Mouse (Mus musculus): Measurements from ENCODE around the gene Gcnt2. TPM values are rescaled to one million over a fixed set of nuclear protein-coding genes. Genes with fewer than 3 reads are reported as not detected.
"Not testable (repeated sequence)": the region's sequence is repeated elsewhere in the genome, so short reads cannot be mapped to it uniquely, and the experiment has no call there.

Gcnt2 gene
- polyA plus RNA-seq, 1 experiment from 2014 or later, result 3.6 TPM

DNA sequence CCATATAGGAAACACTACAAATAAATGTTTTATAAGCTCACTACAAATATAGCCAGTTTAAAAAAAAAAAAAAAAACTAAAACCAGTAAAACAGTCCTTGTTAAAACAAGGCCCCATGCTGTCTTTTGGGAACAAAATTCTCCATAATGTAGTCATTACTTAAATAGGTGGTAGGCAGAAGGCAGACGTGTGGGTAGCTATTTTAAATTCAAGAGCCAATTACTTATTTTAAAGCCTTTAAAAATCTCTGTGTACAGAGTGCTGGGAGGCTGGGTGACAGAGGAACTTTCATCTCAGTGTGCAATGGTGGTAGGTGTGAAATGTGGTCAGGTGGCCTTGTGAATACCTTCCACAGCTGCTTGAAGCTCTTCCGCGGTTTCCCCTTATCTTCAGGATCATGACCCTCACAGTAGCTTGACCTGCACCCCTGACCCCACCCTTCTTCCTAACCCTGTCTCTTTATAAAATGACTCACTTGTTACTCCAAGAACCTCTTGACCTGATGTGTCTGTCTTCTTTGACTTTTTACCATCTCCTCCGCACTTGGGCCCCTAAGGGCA is 64.3 kb downstream of the Gcnt2 start:
- ATAC-seq (replicated peaks; ENCODE audit: insufficient number of reproducible peaks, low FRiP score, low TSS enrichment, low read depth) (no peak), DNase-seq (ENCODE audit: low spot score) (no peak)
- no peak overlapping the region for H3K9ac ChIP-seq (replicated peaks; ENCODE audit: low read length)
- H3K27me3 ChIP-seq (ENCODE audit: control insufficient read depth, insufficient read depth, low read length), result no peaks in the 10 kb centered on the region; the same call in 1 of the 2 replicates
- H3K9me3 ChIP-seq (replicated peaks; ENCODE audit: control insufficient read depth, low read length), result no peaks in the 10 kb centered on the region
- 34% methylated on average over 4 of the region's 4 CpGs for WGBS
- no peak overlapping the region for H3K27ac ChIP-seq (replicated peaks; ENCODE audit: low read depth, low read length)
- no peaks in the 10 kb centered on the region for H3K4me1 ChIP-seq (ENCODE audit: control insufficient read depth, insufficient read depth, low read length)
- no peak overlapping the region for H3K4me2 ChIP-seq (ENCODE audit: low read depth, low read length)
- no peak overlapping the region for H3K4me3 ChIP-seq (ENCODE audit: low read depth, low read length)
- H3K36me3 ChIP-seq (replicated peaks; ENCODE audit: control insufficient read depth, insufficient read depth, low read depth, low read length), result no peaks in the 10 kb centered on the region

DNA sequence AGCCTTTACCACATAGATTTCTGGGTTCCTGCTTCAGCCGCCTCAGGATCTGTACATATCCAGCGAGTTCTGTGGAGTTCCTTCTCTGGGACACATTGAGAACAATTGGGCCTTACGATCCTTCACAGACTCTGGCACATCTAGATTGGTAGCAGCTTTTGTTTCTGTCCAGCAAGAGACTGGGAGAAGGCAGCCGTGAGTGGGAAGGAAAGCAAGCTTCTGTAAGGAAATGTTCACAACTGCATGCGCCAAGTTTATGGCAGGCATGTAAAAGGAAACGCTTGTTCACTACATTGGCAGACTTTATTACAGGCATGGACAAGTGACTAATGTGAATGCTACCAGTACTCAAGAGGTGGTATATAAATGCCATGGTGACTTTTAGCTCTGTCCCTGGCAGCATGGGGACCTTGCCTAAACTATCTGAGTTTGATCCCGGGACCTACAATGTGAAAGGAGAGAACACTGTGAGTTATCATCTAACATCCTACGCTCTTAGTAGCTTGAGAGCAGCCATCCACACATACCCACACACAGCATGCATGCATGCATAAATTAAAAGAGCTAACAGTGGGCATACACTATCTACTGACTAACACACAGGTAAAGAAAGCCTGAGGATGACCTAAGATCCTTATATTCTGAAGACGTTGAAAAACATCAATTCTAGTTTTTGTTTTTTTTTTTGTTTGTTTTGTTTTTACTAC is 68.8 kb downstream of the Gcnt2 start:
- Histone ChIP-seq H3K4me3 (ENCODE audit: low read depth, low read length) (no peak overlapping the region), H3K4me1 (ENCODE audit: control insufficient read depth, insufficient read depth, low read length) (no peaks in the 10 kb centered on the region), H3K9ac (replicated peaks; ENCODE audit: low read length) (no peak overlapping the region), H3K4me2 (ENCODE audit: low read depth, low read length) (no peak overlapping the region), H3K27ac (replicated peaks; ENCODE audit: low read depth, low read length) (no peak overlapping the region), H3K36me3 (replicated peaks; ENCODE audit: control insufficient read depth, insufficient read depth, low read depth, low read length) (no peaks in the 10 kb centered on the region), H3K27me3 (ENCODE audit: control insufficient read depth, insufficient read depth, low read length) (no peaks in the 10 kb centered on the region), H3K9me3 (replicated peaks; ENCODE audit: control insufficient read depth, low read length) (no peaks in the 10 kb centered on the region)
- no peak for ATAC-seq (replicated peaks; ENCODE audit: insufficient number of reproducible peaks, low FRiP score, low TSS enrichment, low read depth)
- 84% methylated on average over 9 of the region's 9 CpGs for WGBS
- no peak for DNase-seq (ENCODE audit: low spot score)

DNA sequence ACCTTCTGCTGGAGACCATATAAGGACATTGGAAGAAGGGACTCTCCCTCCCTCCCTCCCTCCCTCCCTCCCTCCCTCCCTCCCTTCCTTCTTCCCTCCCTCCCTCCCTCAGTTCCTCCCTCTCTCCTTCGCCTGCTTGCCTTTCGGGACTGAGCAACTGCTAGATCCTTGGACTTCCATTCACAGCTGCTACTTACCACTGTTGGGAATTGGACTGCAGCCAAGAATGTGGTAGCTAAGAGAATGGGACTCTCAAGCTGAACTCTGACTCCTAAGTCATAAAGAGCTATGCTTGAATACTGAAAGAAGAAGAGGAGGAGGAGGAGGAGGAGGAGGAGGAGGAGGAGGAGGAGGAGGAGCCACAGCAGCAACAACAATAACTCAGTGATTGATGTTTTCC is 72.3 kb downstream of the Gcnt2 start:
- not testable (repeated sequence) for H3K9ac ChIP-seq (replicated peaks; ENCODE audit: low read length); H3K9me3 ChIP-seq (replicated peaks; ENCODE audit: control insufficient read depth, low read length); H3K4me2 ChIP-seq (ENCODE audit: low read depth, low read length); H3K27ac ChIP-seq (replicated peaks; ENCODE audit: low read depth, low read length); H3K36me3 ChIP-seq (replicated peaks; ENCODE audit: control insufficient read depth, insufficient read depth, low read depth, low read length); ATAC-seq (replicated peaks; ENCODE audit: insufficient number of reproducible peaks, low FRiP score, low TSS enrichment, low read depth); H3K4me1 ChIP-seq (ENCODE audit: control insufficient read depth, insufficient read depth, low read length); H3K4me3 ChIP-seq (ENCODE audit: low read depth, low read length); H3K27me3 ChIP-seq (ENCODE audit: control insufficient read depth, insufficient read depth, low read length)
- peak; percentile 59 for DNase-seq (ENCODE audit: low spot score)
- WGBS, result no CpG with 5 or more reads among the region's 2 CpGs

DNA sequence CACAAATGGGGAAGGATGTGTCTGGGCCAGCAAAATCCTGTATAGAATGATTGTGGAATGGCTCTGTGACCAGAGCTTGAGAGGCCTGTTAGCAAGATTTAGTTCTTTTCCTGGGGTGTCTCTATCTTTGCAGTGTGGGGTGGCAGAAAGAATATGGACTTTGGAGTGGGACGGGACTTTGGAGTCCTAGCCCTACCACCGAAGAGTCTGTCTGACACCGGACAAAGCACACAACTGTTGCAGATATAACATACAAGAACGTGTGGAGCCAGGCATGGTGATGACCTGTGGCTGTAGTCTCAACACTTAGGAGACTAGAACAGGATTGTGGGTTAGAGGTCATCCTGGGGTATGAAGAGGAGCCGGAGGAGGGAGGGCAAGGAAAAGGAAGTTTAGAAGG is 73.0 kb downstream of the Gcnt2 start:
- no peak overlapping the region for H3K4me3 ChIP-seq (ENCODE audit: low read depth, low read length)
- ATAC-seq (replicated peaks; ENCODE audit: insufficient number of reproducible peaks, low FRiP score, low TSS enrichment, low read depth) (no peak), DNase-seq (ENCODE audit: low spot score) (no peak)
- no peaks in the 10 kb centered on the region for H3K27me3 ChIP-seq (ENCODE audit: control insufficient read depth, insufficient read depth, low read length)
- no peak overlapping the region for H3K9ac ChIP-seq (replicated peaks; ENCODE audit: low read length)
- 75% methylated on average over 5 of the region's 5 CpGs for WGBS
- no peak overlapping the region for H3K27ac ChIP-seq (replicated peaks; ENCODE audit: low read depth, low read length)
- no peaks in the 10 kb centered on the region for H3K36me3 ChIP-seq (replicated peaks; ENCODE audit: control insufficient read depth, insufficient read depth, low read depth, low read length)
- H3K9me3 ChIP-seq (replicated peaks; ENCODE audit: control insufficient read depth, low read length), result no peaks in the 10 kb centered on the region
- H3K4me1 ChIP-seq (ENCODE audit: control insufficient read depth, insufficient read depth, low read length), result no peaks in the 10 kb centered on the region
- no peak overlapping the region for H3K4me2 ChIP-seq (ENCODE audit: low read depth, low read length)

DNA sequence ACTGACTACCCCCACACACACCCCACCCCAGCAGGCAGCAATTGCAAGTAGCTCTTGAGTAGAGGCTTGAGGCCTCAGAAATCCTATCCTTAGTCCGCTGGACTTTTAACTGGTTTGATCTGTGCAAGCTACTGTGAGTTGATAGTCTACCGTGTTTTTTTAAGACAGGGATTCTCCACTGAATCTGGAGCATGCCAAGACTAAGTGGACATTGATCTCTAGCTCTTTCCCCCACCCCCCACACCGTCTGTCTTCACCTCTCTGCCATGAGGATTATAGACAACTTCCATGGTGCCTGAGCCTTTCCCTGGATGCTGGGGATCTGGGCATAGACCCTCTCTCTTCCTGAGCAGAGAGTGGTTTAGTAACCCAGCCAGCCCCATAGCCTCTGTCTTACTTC is 74.8 kb downstream of the Gcnt2 start:
- H3K36me3 ChIP-seq (replicated peaks; ENCODE audit: control insufficient read depth, insufficient read depth, low read depth, low read length), result no peaks in the 10 kb centered on the region
- no peak overlapping the region for H3K27ac ChIP-seq (replicated peaks; ENCODE audit: low read depth, low read length)
- H3K4me1 ChIP-seq (ENCODE audit: control insufficient read depth, insufficient read depth, low read length), result no peaks in the 10 kb centered on the region
- no peaks in the 10 kb centered on the region for H3K27me3 ChIP-seq (ENCODE audit: control insufficient read depth, insufficient read depth, low read length)
- 79% methylated on average over 3 of the region's 3 CpGs for WGBS
- H3K4me3 ChIP-seq (ENCODE audit: low read depth, low read length), result no peak overlapping the region
- H3K9ac ChIP-seq (replicated peaks; ENCODE audit: low read length), result no peak overlapping the region
- DNase-seq (ENCODE audit: low spot score), result no peak
- H3K9me3 ChIP-seq (replicated peaks; ENCODE audit: control insufficient read depth, low read length), result no peaks in the 10 kb centered on the region
- H3K4me2 ChIP-seq (ENCODE audit: low read depth, low read length), result no peak overlapping the region
- ATAC-seq (replicated peaks; ENCODE audit: insufficient number of reproducible peaks, low FRiP score, low TSS enrichment, low read depth), result no peak

DNA sequence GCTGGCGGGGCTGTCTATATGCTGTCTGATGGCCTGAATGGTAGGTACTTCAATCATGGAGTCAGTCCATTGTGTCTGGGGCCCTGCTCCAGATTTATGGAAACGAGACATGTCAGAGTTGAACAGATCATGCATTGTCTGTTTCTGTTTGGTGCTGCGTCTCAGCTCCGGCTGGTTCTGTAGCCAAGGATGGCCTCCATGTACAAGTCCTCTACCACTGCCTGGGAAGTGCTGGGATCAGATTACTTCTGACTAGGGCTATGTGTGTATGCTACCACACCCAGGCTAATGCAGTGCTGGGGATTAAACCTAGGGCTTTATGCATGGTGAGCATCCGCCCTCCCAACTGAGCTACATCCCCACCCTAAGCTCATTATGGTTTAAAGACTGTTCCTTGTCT is 78.0 kb downstream of the Gcnt2 start:
- H3K4me1 ChIP-seq (ENCODE audit: control insufficient read depth, insufficient read depth, low read length), result no peaks in the 10 kb centered on the region

DNA sequence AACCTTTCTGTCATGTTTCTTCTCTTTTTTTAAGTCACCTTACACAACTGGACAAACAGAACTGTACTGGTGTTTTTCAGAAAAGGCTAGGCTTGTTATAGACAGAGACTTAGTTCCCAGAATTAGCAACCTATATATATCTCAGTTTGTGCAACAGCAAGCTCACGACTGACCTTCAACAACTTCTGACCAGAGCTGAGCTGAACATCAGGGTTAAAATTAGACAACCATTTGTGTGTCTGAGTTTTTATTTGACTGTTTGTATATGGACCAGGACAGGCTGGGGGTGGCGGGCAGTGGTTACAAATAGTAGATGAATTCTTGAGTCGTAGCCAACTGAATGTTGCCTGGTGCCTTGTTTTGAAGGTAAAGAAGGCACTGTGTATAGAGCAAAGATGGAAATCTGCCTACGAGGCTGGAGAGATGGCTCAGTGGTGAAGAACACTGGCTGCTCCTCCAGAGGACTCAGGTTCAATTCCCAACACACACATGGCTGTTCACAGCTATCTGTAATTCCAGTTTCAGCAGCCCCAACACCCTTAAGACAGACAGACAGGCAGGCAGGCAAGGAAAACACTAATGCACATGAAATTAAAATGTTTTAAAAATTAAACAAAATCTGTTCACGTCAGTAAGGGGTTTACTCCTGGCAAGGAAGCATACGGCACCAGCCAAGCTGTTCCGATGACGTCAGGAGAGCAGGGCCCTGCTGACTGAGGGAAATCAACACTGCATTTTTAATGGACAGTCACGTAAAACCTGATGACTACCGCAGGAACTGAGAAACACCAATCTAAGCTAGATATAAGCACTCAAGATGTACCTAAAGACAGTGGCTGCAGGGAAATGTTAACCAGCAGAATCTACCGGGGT is 79.2 kb downstream of the Gcnt2 start:
- Histone ChIP-seq H3K4me1 (ENCODE audit: control insufficient read depth, insufficient read depth, low read length) (no peaks in the 10 kb centered on the region), H3K27me3 (ENCODE audit: control insufficient read depth, insufficient read depth, low read length) (no peaks in the 10 kb centered on the region), H3K9me3 (replicated peaks; ENCODE audit: control insufficient read depth, low read length) (no peaks in the 10 kb centered on the region), H3K9ac (replicated peaks; ENCODE audit: low read length) (no peak overlapping the region), H3K4me2 (ENCODE audit: low read depth, low read length) (no peak overlapping the region), H3K4me3 (ENCODE audit: low read depth, low read length) (no peak overlapping the region), H3K27ac (replicated peaks; ENCODE audit: low read depth, low read length) (no peak overlapping the region), H3K36me3 (replicated peaks; ENCODE audit: control insufficient read depth, insufficient read depth, low read depth, low read length) (no peaks in the 10 kb centered on the region)
- DNase-seq (ENCODE audit: low spot score), result no peak
- 87% methylated on average over 11 of the region's 11 CpGs for WGBS
- no peak for ATAC-seq (replicated peaks; ENCODE audit: insufficient number of reproducible peaks, low FRiP score, low TSS enrichment, low read depth)

More for the DNA sequence above, 78.0 kb downstream of the Gcnt2 start:
- no peaks in the 10 kb centered on the region for H3K27me3 ChIP-seq (ENCODE audit: control insufficient read depth, insufficient read depth, low read length)
- H3K9me3 ChIP-seq (replicated peaks; ENCODE audit: control insufficient read depth, low read length), result no peaks in the 10 kb centered on the region
- no peak overlapping the region for H3K4me3 ChIP-seq (ENCODE audit: low read depth, low read length)
- ATAC-seq (replicated peaks; ENCODE audit: insufficient number of reproducible peaks, low FRiP score, low TSS enrichment, low read depth) (no peak), DNase-seq (ENCODE audit: low spot score) (no peak)
- H3K9ac ChIP-seq (replicated peaks; ENCODE audit: low read length), result no peak overlapping the region
- no peaks in the 10 kb centered on the region for H3K36me3 ChIP-seq (replicated peaks; ENCODE audit: control insufficient read depth, insufficient read depth, low read depth, low read length)
- H3K4me2 ChIP-seq (ENCODE audit: low read depth, low read length), result no peak overlapping the region
- H3K27ac ChIP-seq (replicated peaks; ENCODE audit: low read depth, low read length), result no peak overlapping the region
- WGBS, result 81% methylated on average over 5 of the region's 5 CpGs

DNA sequence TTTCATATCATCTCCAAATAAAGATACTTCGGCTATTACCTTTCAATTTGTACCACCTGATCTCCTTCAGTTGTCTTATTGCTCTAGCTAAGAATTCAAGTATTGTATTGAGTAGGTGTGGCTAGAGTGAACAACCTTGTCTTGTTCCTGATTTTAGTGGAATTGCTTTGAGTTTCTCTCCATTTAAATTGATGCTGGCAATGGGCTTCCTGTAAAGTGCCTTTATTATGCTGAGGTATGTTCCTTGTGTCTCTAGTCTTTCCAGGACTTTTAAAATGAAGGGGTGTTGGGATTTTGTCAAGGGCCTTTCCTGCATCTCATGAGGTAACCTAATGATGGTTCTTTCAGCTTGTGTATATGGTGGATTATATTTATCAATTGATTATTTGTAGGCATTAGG is 83.5 kb downstream of the Gcnt2 start:
- Histone ChIP-seq H3K9ac (replicated peaks; ENCODE audit: low read length) (no peak overlapping the region), H3K9me3 (replicated peaks; ENCODE audit: control insufficient read depth, low read length) (no peaks in the 10 kb centered on the region), H3K4me1 (ENCODE audit: control insufficient read depth, insufficient read depth, low read length) (0 out of 2 replicates have a peak, but pooled peaks cover 3% of the 10 kb centered on the region), H3K27me3 (ENCODE audit: control insufficient read depth, insufficient read depth, low read length) (no peaks in the 10 kb centered on the region), H3K4me2 (ENCODE audit: low read depth, low read length) (no peak overlapping the region), H3K27ac (replicated peaks; ENCODE audit: low read depth, low read length) (no peak overlapping the region), H3K36me3 (replicated peaks; ENCODE audit: control insufficient read depth, insufficient read depth, low read depth, low read length) (no peaks in the 10 kb centered on the region), H3K4me3 (ENCODE audit: low read depth, low read length) (no peak overlapping the region)
- WGBS, result 100% methylated on average over 1 of the region's 1 CpGs
- DNase-seq (ENCODE audit: low spot score) (no peak), ATAC-seq (replicated peaks; ENCODE audit: insufficient number of reproducible peaks, low FRiP score, low TSS enrichment, low read depth) (no peak)

All from embryonic facial prominence, embryonic 11.5 days (tissue).